Mouse (Mus musculus) liver, embryonic 14.5 days (tissue): ENCODE measurements around the gene Trim59. TPM values are rescaled to one million over a fixed set of nuclear protein-coding genes. Genes with fewer than 3 reads are reported as not detected.

Source experiments
- ATAC-seq: fragments of 200-750 bp; cut with Nextera tagmentation; 2 replicates; pipeline ENCODE4 v1.8.0; 2017; ENCODE audit warnings: moderate number of reproducible peaks, mild to moderate bottlenecking, moderate library complexity; ENCODE audit not compliant: insufficient read depth
- DNase-seq, 3 experiments: peaks; one replicate each; pipeline ENCODE4 v3.0.0-alpha.2; 2012 to 2013; ENCODE audit warnings: low read depth in 3 of 3, low spot score in 3 of 3
- H3K27ac ChIP-seq: fragments of 300-500 bp; sonication (generic); 2 replicates; pipeline ENCODE4 v1.5.1; 2014; ENCODE audit warnings: moderate library complexity, mild to moderate bottlenecking, control low read depth, inconsistent platforms
- H3K27me3 ChIP-seq: fragments of 300-500 bp; sonication (generic); 2 replicates; pipeline ENCODE4 v1.6.1; 2014; ENCODE audit warnings: mild to moderate bottlenecking, low read length, moderate library complexity; ENCODE audit not compliant: control insufficient read depth, insufficient read depth
- H3K36me3 ChIP-seq: fragments of 300-500 bp; sonication (generic); replicated peaks from 2 replicates; pipeline ENCODE4 v1.6.1; 2014; ENCODE audit warnings: low read depth; ENCODE audit not compliant: control insufficient read depth, insufficient read depth
- H3K4me1 ChIP-seq, 2 experiments: fragments of 200-500 bp in 1 of 2; fragments of 300-500 bp in 1 of 2; sonication (generic) in 1 of 2; replicated peaks; 2 replicates each; pipeline ENCODE4 v1.6.1; 2012 to 2014; ENCODE audit warnings: antibody characterized with exemption in 1 of 2, inconsistent platforms in 1 of 2, low read length in 1 of 2; ENCODE audit not compliant: control insufficient read depth in 2 of 2, insufficient read depth in 2 of 2
- H3K4me2 ChIP-seq: fragments of 300-500 bp; sonication (generic); 2 replicates; pipeline ENCODE4 v1.6.1; 2014; ENCODE audit warnings: low read depth, mild to moderate bottlenecking, control low read depth, moderate library complexity
- H3K4me3 ChIP-seq, 2 experiments: fragments of 200-500 bp in 1 of 2; fragments of 300-500 bp in 1 of 2; sonication (generic) in 1 of 2; 2 replicates each; pipeline ENCODE4 v1.5.1; 2012 to 2014; ENCODE audit warnings: low read depth in 2 of 2, low read length in 2 of 2, mild to moderate bottlenecking in 2 of 2, control low read depth in 1 of 2, inconsistent platforms in 1 of 2, moderate library complexity in 1 of 2; ENCODE audit not compliant: insufficient read depth in 1 of 2
- H3K9ac ChIP-seq: fragments of 300-500 bp; sonication (generic); replicated peaks from 2 replicates; pipeline ENCODE4 v1.6.1; 2014; ENCODE audit warnings: mild to moderate bottlenecking, control low read depth, moderate library complexity
- H3K9me3 ChIP-seq: fragments of 300-500 bp; sonication (generic); 2 replicates; pipeline ENCODE4 v1.6.1; 2016; ENCODE audit warnings: low read length, mixed read lengths; ENCODE audit not compliant: control insufficient read depth
- CTCF ChIP-seq: IDR thresholded peaks from 2 replicates; pipeline ENCODE4 v1.5.1; 2016; ENCODE audit warnings: antibody characterized with exemption, low read depth, control low read depth
- EP300 ChIP-seq: IDR thresholded peaks from 2 replicates; pipeline ENCODE4 v1.6.1; 2016; ENCODE audit warnings: antibody characterized with exemption, low read depth
- WGBS: fragments of 180-500 bp; shearing (Covaris S2); extraction: QIAGEN DNeasy Blood & Tissue Kit; methylation state at CpG from one replicate; pipeline ENCODE4 v1.1.7; 2014; ENCODE audit not compliant: insufficient replicate concordance; 5-methylcytosine and 5-hydroxymethylcytosine counted together
- polyA plus RNA-seq, 2 experiments: library from polyadenylated mRNA; depleted of rRNA in 1 of 2; stranded (reverse) in 1 of 2; unstranded in 1 of 2; fragments of >200 nt; fragmentation: Nextera tagmentation in 1 of 2; extraction: Ambion mirVana in 1 of 2; gene quantifications; 2 replicates each; pipeline versions ENCODE4 v1.2.1 to v1.2.3; 2012 to 2014

The Trim59 gene
- polyA plus RNA-seq, 2 experiments: 39.0 to 121 TPM

GRCm38 (mm10) chr3:69045750-69046149 lies 1.2 kb upstream of the Trim59 start:
- Histone ChIP-seq H3K27me3 (no peaks in the 10 kb centered on the region), H3K9me3 (no peaks in the 10 kb centered on the region), H3K4me1 (peaks cover 21 to 23% of the 10 kb centered on the region in 2 experiments), H3K36me3 (peaks cover 27% of the 10 kb centered on the region), H3K27ac (peak overlapping the region; percentile 90), H3K4me3 (peak overlapping the region; percentile 76 to 93), H3K9ac (peak overlapping the region; percentile 94), H3K4me2 (peak overlapping the region; percentile 97)
- WGBS: 19% methylated on average over 13 of the region's 13 CpGs
- DNase-seq: no peak
- ATAC-seq: no peak
- TF ChIP-seq EP300 (no peak), CTCF (no peak)

GRCm38 (mm10) chr3:69045400-69045703 lies 797 bp upstream of the Trim59 start:
- H3K36me3 ChIP-seq: peaks cover 31% of the 10 kb centered on the region
- H3K4me2 ChIP-seq: peak overlapping the region; percentile 97
- no peaks in the 10 kb centered on the region for H3K27me3 ChIP-seq
- DNase-seq (no peak), ATAC-seq (peak; percentile 2; the same call in 1 of the 2 replicates)
- peak overlapping the region; percentile 94 for H3K9ac ChIP-seq
- no peaks in the 10 kb centered on the region for H3K9me3 ChIP-seq
- peak overlapping the region; percentile 90 for H3K27ac ChIP-seq
- 2% methylated on average over 9 of the region's 9 CpGs for WGBS
- TF ChIP-seq EP300: no peak
- no peak for TF ChIP-seq CTCF
- peaks cover 23 to 25% of the 10 kb centered on the region in 2 experiments for H3K4me1 ChIP-seq
- peak overlapping the region; percentile 76 to 93 for H3K4me3 ChIP-seq

- Histone ChIP-seq H3K36me3 (peaks cover 41% of the 10 kb centered on the region), H3K4me3 (peak overlapping the region; percentile 76), H3K4me1 (peaks cover 26 to 30% of the 10 kb centered on the region in 2 experiments), H3K27me3 (no peaks in the 10 kb centered on the region), H3K27ac (peak overlapping the region; percentile 84), H3K4me2 (peak overlapping the region; percentile 74), H3K9me3 (no peaks in the 10 kb centered on the region), H3K9ac (peak overlapping the region; percentile 94)
- DNase-seq (no peak), ATAC-seq (peak; percentile 67)
- under 1% methylated on average over 42 of the region's 42 CpGs for WGBS
- no peak for TF ChIP-seq CTCF
- TF ChIP-seq EP300: no peak
These were observed 376 bp downstream of the Trim59 start for GRCm38 (mm10) chr3:69044167-69044591.

GRCm38 (mm10) chr3:69041298-69041697 lies 3.3 kb downstream of the Trim59 start:
- H3K27me3 ChIP-seq: no peaks in the 10 kb centered on the region
- H3K4me1 ChIP-seq: peaks cover 20 to 25% of the 10 kb centered on the region in 2 experiments
- 44% methylated on average over 5 of the region's 5 CpGs for WGBS
- H3K36me3 ChIP-seq: peaks cover 61% of the 10 kb centered on the region
- peak overlapping the region; percentile 86 for H3K4me2 ChIP-seq
- no peak for TF ChIP-seq EP300
- no peak for TF ChIP-seq CTCF
- H3K9me3 ChIP-seq: no peaks in the 10 kb centered on the region
- peak overlapping the region; percentile 46 for H3K27ac ChIP-seq
- H3K4me3 ChIP-seq: peak overlapping the region; percentile 63 to 76
- no peak for DNase-seq
- H3K9ac ChIP-seq: peak overlapping the region; percentile 69
- no peak for ATAC-seq

GRCm38 (mm10) chr3:69040105-69040504 lies 4.5 kb downstream of the Trim59 start:
- no peak for TF ChIP-seq EP300
- no peak for TF ChIP-seq CTCF
- Histone ChIP-seq H3K4me2 (peak overlapping the region; percentile 86), H3K27ac (peak overlapping the region; percentile 45), H3K9me3 (no peaks in the 10 kb centered on the region), H3K4me1 (peaks cover 12 to 18% of the 10 kb centered on the region in 2 experiments; a peak in 3 of 4 replicates), H3K9ac (peak overlapping the region; percentile 69), H3K36me3 (peaks cover 72% of the 10 kb centered on the region), H3K4me3 (peak overlapping the region; percentile 63 to 65), H3K27me3 (no peaks in the 10 kb centered on the region)
- ATAC-seq (no peak), DNase-seq (no peak)
- 77% methylated on average over 2 of the region's 2 CpGs for WGBS
